Mouse (Mus musculus): ENCODE measurements around the gene Cd24a.

DNA sequence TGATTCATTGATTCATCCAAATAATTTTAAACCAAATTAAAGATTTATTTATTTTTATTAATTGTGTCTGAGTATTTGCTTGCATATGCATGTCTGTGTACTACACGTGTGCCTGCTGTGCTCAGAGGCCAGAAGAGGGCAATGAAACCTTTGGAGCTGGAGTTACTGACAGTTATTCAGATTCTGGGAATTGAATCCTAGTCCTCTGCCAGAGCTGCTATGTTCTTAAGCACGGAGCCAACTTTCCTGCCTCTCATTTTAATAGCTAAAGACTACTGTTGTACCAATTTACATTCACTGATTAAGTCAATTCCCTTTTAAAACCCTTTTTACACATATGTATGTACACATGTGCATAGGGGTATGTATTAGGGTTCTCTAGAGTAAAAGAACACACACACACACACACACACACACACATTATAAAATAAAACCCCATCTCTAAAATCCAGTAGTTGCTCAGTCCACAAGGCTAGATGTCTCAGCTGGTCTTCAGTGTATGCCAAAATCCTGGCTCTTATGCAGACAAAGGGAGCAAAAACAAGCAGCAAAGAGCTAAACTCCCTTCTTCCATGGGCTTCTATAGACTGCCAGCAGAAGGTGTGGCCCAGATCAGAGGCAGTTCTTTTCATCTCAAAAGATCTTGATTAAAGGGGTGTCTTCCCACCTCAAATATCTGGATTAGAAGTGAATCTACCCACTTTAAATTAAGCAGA is 53.7 kb downstream of the Cd24a start:
- no peak for TF ChIP-seq CTCF (IDR thresholded peaks at IDR 0.05; ENCODE audit: low read depth, low read length)
- TF ChIP-seq POLR2A (IDR thresholded peaks at IDR 0.05; ENCODE audit: borderline replicate concordance, low read depth, low read length): no peak

Measured in bone marrow macrophage, adult 2 months (primary cell).